Mouse (Mus musculus): ENCODE measurements around the gene B3galt1.

DNA sequence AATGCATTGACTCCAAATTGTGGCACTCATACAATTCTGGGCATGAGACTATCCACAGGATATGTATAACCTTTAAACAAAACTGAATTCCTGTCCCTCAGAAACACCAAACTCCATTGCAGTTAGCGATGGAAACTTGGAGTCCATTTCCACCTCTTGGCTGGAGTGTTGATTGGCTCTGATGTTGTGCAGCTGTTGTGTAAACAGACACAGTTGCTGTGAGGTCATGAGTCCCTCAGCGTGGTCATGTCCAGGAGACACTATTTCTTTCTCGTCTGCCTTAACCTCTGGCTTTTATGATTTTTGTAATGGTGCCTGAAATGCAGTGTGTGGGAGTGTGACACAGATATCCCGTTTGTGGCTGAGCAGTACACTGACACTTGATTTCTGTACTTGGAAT is 262.0 kb downstream of the B3galt1 start:
- TF ChIP-seq MAX (IDR thresholded peaks at IDR 0.05; ENCODE audit: low read depth): no peak
- TF ChIP-seq POLR2A (IDR thresholded peaks at IDR 0.05; ENCODE audit: insufficient read length, low read depth): no peak
- TF ChIP-seq TCF3 (IDR thresholded peaks at IDR 0.05; ENCODE audit: insufficient read length, low read depth): no peak
- TF ChIP-seq E2F4 (IDR thresholded peaks at IDR 0.05; ENCODE audit: insufficient read depth): no peak
- TF ChIP-seq REST (IDR thresholded peaks at IDR 0.05; ENCODE audit: insufficient read depth, insufficient read length): no peak
- TF ChIP-seq MYOD1 (IDR thresholded peaks at IDR 0.05; ENCODE audit: control insufficient read depth in 1 of 3, insufficient read length in 2 of 3, low read depth in 2 of 3): peak in 2 of 3 experiments; percentile 33 to 72
- TF ChIP-seq TCF12 (IDR thresholded peaks at IDR 0.05; ENCODE audit: insufficient read depth, poor library complexity, severe bottlenecking): no peak
- no peak for TF ChIP-seq MYOG (IDR thresholded peaks at IDR 0.05; ENCODE audit: control insufficient read depth in 1 of 3, insufficient read depth in 1 of 3, insufficient read length in 2 of 3, low read depth in 2 of 3)
- TF ChIP-seq USF1 (IDR thresholded peaks at IDR 0.05; ENCODE audit: low read depth): no peak
- TF ChIP-seq POLR2AphosphoS2 (IDR thresholded peaks at IDR 0.05; ENCODE audit: insufficient read length, low read depth): no peak
